Comparison of ENCODE assay signal across 7 mouse cellular contexts in the genomic region with DNA sequence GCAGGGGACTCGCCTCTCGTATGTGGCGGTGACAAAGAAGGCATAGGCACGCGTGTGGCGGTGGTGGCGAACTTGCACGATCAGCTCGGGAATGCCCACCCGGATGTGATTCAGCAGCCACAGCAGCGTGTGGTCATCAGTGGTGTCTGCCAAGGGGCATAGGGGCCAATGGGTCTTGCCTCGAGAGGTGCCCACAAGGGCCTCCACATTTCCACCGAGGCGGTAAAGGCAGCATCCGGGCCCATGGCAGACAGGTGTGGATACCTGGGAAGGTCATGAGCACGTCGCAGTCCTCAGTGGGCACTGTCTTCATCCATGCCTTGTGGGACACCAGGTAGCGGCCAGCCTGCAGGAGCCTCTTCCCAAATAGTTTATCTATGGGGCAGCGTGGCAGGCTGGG. TPM values are rescaled to one million over a fixed set of nuclear protein-coding genes. Genes with fewer than 3 reads are reported as not detected.
DNase-seq lines count a peak whose midpoint lies in the region; ATAC-seq and TF ChIP-seq lines count a peak whose summit lies in the region.

No protein-coding gene starts in this region.

- no peak for TF ChIP-seq CTCF in lung, adult 2 months (IDR thresholded peaks at IDR 0.05; ENCODE audit: insufficient read depth, low read length)

- peak overlapping the region; percentile 95 for H3K4me2 ChIP-seq in lung, embryonic 15.5 days
- peak overlapping the region; percentile 83 for H3K4me2 ChIP-seq in forebrain, embryonic 14.5 days (ENCODE audit: low read length)
- H3K4me2 ChIP-seq in limb, embryonic 13.5 days (replicated peaks) = peak overlapping the region; percentile 93
- peak overlapping the region; percentile 94 for H3K4me2 ChIP-seq in stomach, embryonic 15.5 days

- peak overlapping the region; percentile 86; the same call in 1 of the 2 replicates for H3K9ac ChIP-seq in lung, embryonic 15.5 days
- peak overlapping the region; percentile 97 for H3K9ac ChIP-seq in forebrain, embryonic 14.5 days (ENCODE audit: low read length)
- H3K9ac ChIP-seq in limb, embryonic 13.5 days = peak overlapping the region; percentile 90; the same call in 1 of the 2 replicates
- H3K9ac ChIP-seq in stomach, embryonic 15.5 days = no peak overlapping the region

- WGBS in lung, embryonic 15.5 days = 94% methylated on average over 19 of the region's 19 CpGs
- WGBS in forebrain, embryonic 14.5 days = 93% methylated on average over 19 of the region's 19 CpGs
- WGBS in limb, embryonic 13.5 days = 93% methylated on average over 19 of the region's 19 CpGs
- 94% methylated on average over 19 of the region's 19 CpGs for WGBS in stomach, embryonic 15.5 days
- 94% methylated on average over 19 of the region's 19 CpGs for WGBS in lung, adult 2 months

- peak overlapping the region; percentile 88 for H3K4me3 ChIP-seq in lung, embryonic 15.5 days
- H3K4me3 ChIP-seq in forebrain, embryonic 14.5 days (ENCODE audit: low read depth, low read length) = peak overlapping the region; percentile 88
- peak overlapping the region; percentile 74 for H3K4me3 ChIP-seq in limb, embryonic 13.5 days
- H3K4me3 ChIP-seq in stomach, embryonic 15.5 days (replicated peaks) = peak overlapping the region; percentile 82
- no peak overlapping the region for H3K4me3 ChIP-seq in lung, adult 2 months (replicated peaks; ENCODE audit: extremely low read depth, low read depth, low read length)

- no peak for ATAC-seq in lung, embryonic 15.5 days (ENCODE audit: borderline replicate concordance, extremely low read depth, low FRiP score, low TSS enrichment)
- no peak for ATAC-seq in forebrain, embryonic 14.5 days
- ATAC-seq in limb, embryonic 13.5 days (ENCODE audit: low FRiP score, low read depth) = no peak
- ATAC-seq in stomach, embryonic 15.5 days (ENCODE audit: insufficient read depth, low FRiP score, low read depth) = no peak
- no peak for ATAC-seq in granulocyte monocyte progenitor cell, adult 5-6 weeks (replicated peaks; ENCODE audit: poor library complexity, severe bottlenecking)

- H3K4me1 ChIP-seq in lung, embryonic 15.5 days = peaks cover 29% of the 10 kb centered on the region
- H3K4me1 ChIP-seq in forebrain, embryonic 14.5 days (ENCODE audit: control insufficient read depth, insufficient read depth, low read length) = peaks cover 12% of the 10 kb centered on the region
- H3K4me1 ChIP-seq in limb, embryonic 13.5 days = peaks cover 32% of the 10 kb centered on the region
- H3K4me1 ChIP-seq in stomach, embryonic 15.5 days = peaks cover 23% of the 10 kb centered on the region
- H3K4me1 ChIP-seq in lung, adult 2 months (ENCODE audit: control insufficient read depth, insufficient read depth, low read length) = peaks cover 19% of the 10 kb centered on the region

- H3K27ac ChIP-seq in lung, embryonic 15.5 days = no peak overlapping the region
- H3K27ac ChIP-seq in forebrain, embryonic 14.5 days (ENCODE audit: low read depth, low read length) = no peak overlapping the region; the same call in 1 of the 2 replicates
- H3K27ac ChIP-seq in limb, embryonic 13.5 days = no peak overlapping the region
- H3K27ac ChIP-seq in stomach, embryonic 15.5 days = no peak overlapping the region

- H3K9me3 ChIP-seq in lung, embryonic 15.5 days = no peaks in the 10 kb centered on the region
- no peaks in the 10 kb centered on the region for H3K9me3 ChIP-seq in forebrain, embryonic 14.5 days (replicated peaks; ENCODE audit: control insufficient read depth, low read length)
- no peaks in the 10 kb centered on the region for H3K9me3 ChIP-seq in limb, embryonic 13.5 days
- H3K9me3 ChIP-seq in stomach, embryonic 15.5 days = no peaks in the 10 kb centered on the region

- TF ChIP-seq POLR2A in lung, adult 2 months (IDR thresholded peaks at IDR 0.05; ENCODE audit: borderline replicate concordance, extremely low read depth, low read depth, low read length) = no peak

- DNase-seq in lung, postnatal 36 days = no peak
- DNase-seq in forebrain, embryonic 14.5 days (ENCODE audit: low spot score) = no peak
- no peak for DNase-seq in lung, adult 2 months

- 0 out of 2 replicates have a peak, but pooled peaks cover 10% of the 10 kb centered on the region for H3K36me3 ChIP-seq in lung, embryonic 15.5 days
- peaks cover 47% of the 10 kb centered on the region for H3K36me3 ChIP-seq in forebrain, embryonic 14.5 days (ENCODE audit: control insufficient read depth, insufficient read depth, low read length)
- H3K36me3 ChIP-seq in limb, embryonic 13.5 days = peaks cover 44% of the 10 kb centered on the region
- no peaks in the 10 kb centered on the region for H3K36me3 ChIP-seq in stomach, embryonic 15.5 days

- no peaks in the 10 kb centered on the region for H3K27me3 ChIP-seq in lung, embryonic 15.5 days
- H3K27me3 ChIP-seq in forebrain, embryonic 14.5 days (replicated peaks; ENCODE audit: control insufficient read depth, insufficient read depth, low read length) = no peaks in the 10 kb centered on the region
- no peaks in the 10 kb centered on the region for H3K27me3 ChIP-seq in limb, embryonic 13.5 days
- no peaks in the 10 kb centered on the region for H3K27me3 ChIP-seq in stomach, embryonic 15.5 days (replicated peaks)

RNA-seq across cellular contexts. Expression of a gene that starts 1.0 kb away (rescaled TPM):
- polyA plus RNA-seq in lung, embryonic 15.5 days (2015; fragmentation: Nextera tagmentation; extraction: Ambion mirVana) = 1.6 and 1.9 TPM in 2 replicates
- polyA plus RNA-seq in forebrain, embryonic 14.5 days (2014; fragmentation: Nextera tagmentation; extraction: Ambion mirVana) = 5.4 and 6.3 TPM in 2 replicates
- polyA plus RNA-seq in limb, embryonic 13.5 days (2015; fragmentation: Nextera tagmentation; extraction: Ambion mirVana) = 1.5 and 1.7 TPM in 2 replicates
- 1.5 and 1.8 TPM in 2 replicates for polyA plus RNA-seq in stomach, embryonic 15.5 days (2015; fragmentation: Nextera tagmentation; extraction: Ambion mirVana)
- total RNA-seq in granulocyte monocyte progenitor cell, adult 5-6 weeks (2014; fragmentation: Nextera tagmentation) = 0.43 and 2.5 TPM in 2 replicates
- 1.9 and 4.5 TPM in 2 replicates for total RNA-seq in granulocyte monocyte progenitor cell, adult 5-6 weeks (2017)
- polyA plus RNA-seq in lung, adult 2 months (2012; rRNA removed) = 25.5 and 30.6 TPM in 2 replicates

RNA-seq across cellular contexts. Expression of a gene that starts 3.2 kb away (rescaled TPM):
- polyA plus RNA-seq in lung, embryonic 15.5 days (2015; fragmentation: Nextera tagmentation; extraction: Ambion mirVana) = 16.3 and 19.1 TPM in 2 replicates
- polyA plus RNA-seq in forebrain, embryonic 14.5 days (2014; fragmentation: Nextera tagmentation; extraction: Ambion mirVana) = 2.2 and 3.8 TPM in 2 replicates
- polyA plus RNA-seq in limb, embryonic 13.5 days (2015; fragmentation: Nextera tagmentation; extraction: Ambion mirVana) = 23.6 and 25.0 TPM in 2 replicates
- 14.6 and 16.1 TPM in 2 replicates for polyA plus RNA-seq in stomach, embryonic 15.5 days (2015; fragmentation: Nextera tagmentation; extraction: Ambion mirVana)
- 3.5 and 12.4 TPM in 2 replicates for total RNA-seq in granulocyte monocyte progenitor cell, adult 5-6 weeks (2014; fragmentation: Nextera tagmentation)
- total RNA-seq in granulocyte monocyte progenitor cell, adult 5-6 weeks (2017) = 13.5 and 21.5 TPM in 2 replicates
- 26.0 and 30.4 TPM in 2 replicates for polyA plus RNA-seq in lung, adult 2 months (2012; rRNA removed)

RNA-seq across cellular contexts. Expression of a gene that starts 15.7 kb away (rescaled TPM):
- polyA plus RNA-seq in lung, embryonic 15.5 days (2015; fragmentation: Nextera tagmentation; extraction: Ambion mirVana) = 104 TPM in 2 replicates
- polyA plus RNA-seq in forebrain, embryonic 14.5 days (2014; fragmentation: Nextera tagmentation; extraction: Ambion mirVana) = 207 and 225 TPM in 2 replicates
- polyA plus RNA-seq in limb, embryonic 13.5 days (2015; fragmentation: Nextera tagmentation; extraction: Ambion mirVana) = 98.8 and 105 TPM in 2 replicates
- 90.2 and 92.4 TPM in 2 replicates for polyA plus RNA-seq in stomach, embryonic 15.5 days (2015; fragmentation: Nextera tagmentation; extraction: Ambion mirVana)
- total RNA-seq in granulocyte monocyte progenitor cell, adult 5-6 weeks (2014; fragmentation: Nextera tagmentation) = 24.0 and 34.2 TPM in 2 replicates
- total RNA-seq in granulocyte monocyte progenitor cell, adult 5-6 weeks (2017) = 16.9 and 20.3 TPM in 2 replicates
- polyA plus RNA-seq in lung, adult 2 months (2012; rRNA removed) = 84.4 and 85.9 TPM in 2 replicates

RNA-seq across cellular contexts. Expression of a gene that starts 20.0 kb away (rescaled TPM):
- polyA plus RNA-seq in lung, embryonic 15.5 days (2015; fragmentation: Nextera tagmentation; extraction: Ambion mirVana) = 130 and 147 TPM in 2 replicates
- polyA plus RNA-seq in forebrain, embryonic 14.5 days (2014; fragmentation: Nextera tagmentation; extraction: Ambion mirVana) = 185 and 214 TPM in 2 replicates
- 151 and 152 TPM in 2 replicates for polyA plus RNA-seq in limb, embryonic 13.5 days (2015; fragmentation: Nextera tagmentation; extraction: Ambion mirVana)
- 154 and 164 TPM in 2 replicates for polyA plus RNA-seq in stomach, embryonic 15.5 days (2015; fragmentation: Nextera tagmentation; extraction: Ambion mirVana)
- total RNA-seq in granulocyte monocyte progenitor cell, adult 5-6 weeks (2014; fragmentation: Nextera tagmentation) = 56.5 and 77.6 TPM in 2 replicates
- total RNA-seq in granulocyte monocyte progenitor cell, adult 5-6 weeks (2017) = 62.2 and 79.8 TPM in 2 replicates
- polyA plus RNA-seq in lung, adult 2 months (2012; rRNA removed) = 59.4 and 72.5 TPM in 2 replicates

RNA-seq across cellular contexts. Expression of a gene that starts 21.3 kb away (rescaled TPM):
- 51.3 and 56.0 TPM in 2 replicates for polyA plus RNA-seq in lung, embryonic 15.5 days (2015; fragmentation: Nextera tagmentation; extraction: Ambion mirVana)
- 75.7 and 93.7 TPM in 2 replicates for polyA plus RNA-seq in forebrain, embryonic 14.5 days (2014; fragmentation: Nextera tagmentation; extraction: Ambion mirVana)
- 75.2 and 75.7 TPM in 2 replicates for polyA plus RNA-seq in limb, embryonic 13.5 days (2015; fragmentation: Nextera tagmentation; extraction: Ambion mirVana)
- polyA plus RNA-seq in stomach, embryonic 15.5 days (2015; fragmentation: Nextera tagmentation; extraction: Ambion mirVana) = 42.0 and 44.0 TPM in 2 replicates
- total RNA-seq in granulocyte monocyte progenitor cell, adult 5-6 weeks (2014; fragmentation: Nextera tagmentation) = 1.6 and 7.4 TPM in 2 replicates
- total RNA-seq in granulocyte monocyte progenitor cell, adult 5-6 weeks (2017) = 4.7 and 5.4 TPM in 2 replicates
- polyA plus RNA-seq in lung, adult 2 months (2012; rRNA removed) = 38.1 and 43.3 TPM in 2 replicates
